Mouse (Mus musculus): ENCODE measurements around the gene Tuba1a.

DNA sequence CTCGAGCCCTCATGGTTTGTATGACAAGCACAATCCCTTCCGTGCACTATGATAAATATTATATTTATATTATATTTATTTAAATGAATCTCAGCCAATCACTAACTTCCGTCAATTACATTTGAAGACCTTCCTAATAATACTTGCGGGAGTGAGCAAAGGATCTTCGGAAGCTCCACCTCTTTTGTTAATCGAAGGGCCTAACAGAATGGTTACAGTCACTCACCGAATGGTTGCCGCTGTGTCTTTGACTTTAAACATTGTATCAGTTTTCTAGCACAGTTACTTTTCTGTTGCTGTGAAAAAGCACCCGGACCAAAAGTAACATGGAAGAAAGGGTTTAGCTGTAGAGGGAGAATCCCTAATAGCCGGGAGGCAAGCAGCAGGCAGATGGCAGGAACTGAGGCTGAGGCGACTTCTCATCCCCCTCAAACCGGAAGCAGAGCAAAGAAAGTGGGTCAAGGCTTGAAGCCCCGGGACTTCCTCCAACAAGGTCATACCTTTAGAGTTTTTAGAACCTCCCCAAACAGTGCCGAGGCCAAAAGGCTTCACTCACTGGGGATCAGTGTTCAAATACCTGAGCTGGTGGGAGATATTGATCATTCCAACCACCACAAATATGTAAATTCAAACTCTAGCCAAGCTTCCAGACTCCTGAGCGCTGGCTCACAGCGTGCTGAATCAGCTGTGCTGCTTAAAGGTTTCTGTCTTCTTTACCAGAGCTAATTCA lies 16.0 kb upstream of the Tuba1a start:
- TF ChIP-seq CTCF (IDR thresholded peaks at IDR 0.05), result no peak
- TF ChIP-seq EP300 (IDR thresholded peaks at IDR 0.05), result no peak

Data from lung, postnatal 0 days (tissue).